Mouse (Mus musculus) kidney, embryonic 16.5 days (tissue): Measurements from ENCODE around the gene B4galnt3. TPM values are rescaled to one million over a fixed set of nuclear protein-coding genes. Genes with fewer than 3 reads are reported as not detected.

ENCODE experiments used
- ATAC-seq: fragments of 200-750 bp; cut with Nextera tagmentation; 2 replicates; pipeline ENCODE4 v1.8.0; 2017; ENCODE audit warnings: moderate TSS enrichment; ENCODE audit not compliant: low FRiP score, low TSS enrichment
- H3K27ac ChIP-seq: fragments of 300-500 bp; sonication (generic); 2 replicates; pipeline ENCODE4 v1.5.1; 2014; ENCODE audit warnings: low read length
- H3K27me3 ChIP-seq: fragments of 300-500 bp; sonication (generic); 2 replicates; pipeline ENCODE4 v1.6.1; 2014; ENCODE audit warnings: low read length, control low read depth, mixed read lengths; ENCODE audit not compliant: insufficient read depth
- H3K36me3 ChIP-seq: fragments of 300-500 bp; sonication (generic); 2 replicates; pipeline ENCODE4 v1.6.1; 2014; ENCODE audit warnings: low read length, control low read depth, mixed read lengths; ENCODE audit not compliant: insufficient read depth
- H3K4me1 ChIP-seq: fragments of 300-500 bp; sonication (generic); 2 replicates; pipeline ENCODE4 v1.6.1; 2014; ENCODE audit warnings: low read length, control low read depth, mixed read lengths; ENCODE audit not compliant: insufficient read depth
- H3K4me2 ChIP-seq: fragments of 300-500 bp; sonication (generic); replicated peaks from 2 replicates; pipeline ENCODE4 v1.6.1; 2014; ENCODE audit warnings: low read depth, low read length
- H3K4me3 ChIP-seq: fragments of 300-500 bp; sonication (generic); 2 replicates; pipeline ENCODE4 v1.5.1; 2014; ENCODE audit warnings: mild to moderate bottlenecking, low read length
- H3K9ac ChIP-seq: fragments of 300-500 bp; sonication (generic); replicated peaks from 2 replicates; pipeline ENCODE4 v1.6.1; 2014; ENCODE audit warnings: low read length
- H3K9me3 ChIP-seq: fragments of 300-500 bp; sonication (generic); 2 replicates; pipeline ENCODE4 v1.6.1; 2016; ENCODE audit warnings: low read length, control low read depth
- WGBS: fragments of 180-500 bp; shearing (Covaris S2); extraction: QIAGEN DNeasy Blood & Tissue Kit; methylation state at CpG from one replicate; pipeline ENCODE4 v1.1.7; 2014; 5-methylcytosine and 5-hydroxymethylcytosine counted together
- polyA plus RNA-seq: library from polyadenylated mRNA; unstranded; fragments of >200 nt; fragmentation: Nextera tagmentation; extraction: Ambion mirVana; gene quantifications from 2 replicates; pipeline ENCODE4 v1.2.1, GENCODE M21; 2015

B4galnt3 gene
- polyA plus RNA-seq, 1 experiment from 2014 or later, result 2.4 TPM

DNA sequence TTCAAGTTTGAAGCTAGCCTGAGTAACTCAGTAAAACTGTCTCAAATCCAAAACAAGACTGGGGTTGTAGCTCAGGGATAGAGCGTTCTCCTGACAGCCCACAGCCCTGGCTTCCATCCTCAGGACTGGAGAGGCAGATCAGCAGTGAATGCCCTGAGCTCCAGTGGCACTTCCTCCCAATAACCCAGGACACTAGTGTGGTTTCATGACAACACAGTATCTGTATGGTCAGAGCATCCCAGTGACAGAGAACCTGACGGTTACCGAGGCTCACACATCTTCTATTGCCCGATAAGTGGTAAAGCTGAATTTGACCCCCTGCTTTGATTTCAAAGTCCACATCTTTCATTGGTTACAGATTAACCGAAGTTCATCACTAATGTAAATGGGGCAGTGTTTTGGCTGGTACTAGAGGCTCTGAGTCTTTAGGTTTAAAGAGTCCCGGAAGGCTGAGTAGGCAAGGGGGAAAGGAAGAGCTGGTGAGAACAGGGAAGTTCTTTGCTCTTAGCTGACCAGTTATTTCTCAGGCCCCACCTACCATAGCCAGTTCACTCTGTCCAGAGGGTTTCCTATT is 120.2 kb downstream of the B4galnt3 start:
- H3K27me3 ChIP-seq, result no peaks in the 10 kb centered on the region
- peak; percentile 86 for ATAC-seq
- H3K9ac ChIP-seq, result no peak overlapping the region
- H3K36me3 ChIP-seq, result no peaks in the 10 kb centered on the region
- H3K9me3 ChIP-seq, result no peaks in the 10 kb centered on the region
- no peaks in the 10 kb centered on the region for H3K4me1 ChIP-seq
- H3K27ac ChIP-seq, result peak overlapping the region; percentile 37; the same call in 1 of the 2 replicates
- no peak overlapping the region for H3K4me3 ChIP-seq
- 73% methylated on average over 6 of the region's 6 CpGs for WGBS
- no peak overlapping the region for H3K4me2 ChIP-seq

DNA sequence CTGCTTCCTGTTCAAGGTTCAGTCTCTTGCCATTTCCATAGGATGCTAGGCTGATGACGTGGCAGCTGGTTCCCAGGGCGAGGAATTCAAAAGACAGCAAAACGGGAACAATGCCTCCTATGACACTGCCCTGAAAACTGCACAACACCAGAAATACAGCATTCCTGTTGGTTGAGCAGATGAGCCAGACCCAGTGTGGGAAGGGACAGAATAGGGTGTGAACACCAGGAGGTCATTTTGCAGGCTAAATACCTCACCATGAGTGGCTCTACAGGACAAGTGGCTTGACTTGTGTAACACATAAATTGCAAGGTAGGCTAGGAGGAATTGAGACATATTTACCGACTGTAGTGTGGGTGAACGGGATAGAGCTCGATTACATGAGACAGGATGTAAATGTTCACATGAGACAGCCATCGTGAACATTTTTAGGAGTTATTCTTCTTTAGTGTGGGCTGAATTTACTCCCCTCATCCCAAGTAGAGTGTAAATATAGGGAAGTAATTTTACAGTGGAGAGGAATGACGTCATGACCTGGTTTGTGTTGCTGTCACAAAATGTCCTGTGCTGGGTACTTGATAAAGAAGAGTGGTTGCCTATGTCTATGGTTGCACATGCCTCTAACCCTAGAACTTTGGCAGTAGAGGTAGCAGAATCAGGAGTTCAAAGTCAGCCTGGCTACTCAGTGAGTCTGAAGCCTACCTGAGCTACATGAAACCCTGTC is 121.9 kb downstream of the B4galnt3 start:
- Histone ChIP-seq H3K4me1 (no peaks in the 10 kb centered on the region), H3K4me2 (no peak overlapping the region), H3K36me3 (no peaks in the 10 kb centered on the region), H3K9ac (no peak overlapping the region), H3K27ac (no peak overlapping the region), H3K27me3 (no peaks in the 10 kb centered on the region), H3K9me3 (no peaks in the 10 kb centered on the region), H3K4me3 (no peak overlapping the region)
- 85% methylated on average over 8 of the region's 8 CpGs for WGBS
- ATAC-seq, result no peak

DNA sequence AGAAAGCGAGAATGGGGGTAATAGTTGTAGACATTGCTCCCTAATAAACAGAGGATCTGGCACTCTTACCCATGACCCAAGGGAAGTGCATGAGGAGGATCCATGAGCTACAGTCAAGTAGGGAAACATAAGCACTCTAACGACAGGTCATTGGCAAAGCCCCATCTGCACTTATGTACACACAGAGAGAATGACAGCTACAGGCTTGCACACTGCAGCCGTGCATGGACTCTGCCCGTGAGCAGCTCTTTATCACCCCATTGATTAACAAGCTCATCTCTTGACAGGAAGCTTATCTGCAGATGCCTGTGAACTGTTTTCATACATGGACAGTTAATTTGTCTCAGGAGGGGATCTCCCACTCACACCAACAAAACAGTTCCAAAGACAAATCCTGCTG is 126.8 kb downstream of the B4galnt3 start:
- no peak for ATAC-seq
- Histone ChIP-seq H3K4me1 (no peaks in the 10 kb centered on the region), H3K9ac (no peak overlapping the region), H3K27ac (no peak overlapping the region), H3K36me3 (no peaks in the 10 kb centered on the region), H3K4me3 (no peak overlapping the region), H3K4me2 (no peak overlapping the region), H3K27me3 (no peaks in the 10 kb centered on the region), H3K9me3 (no peaks in the 10 kb centered on the region)
- WGBS, result 56% methylated on average over 4 of the region's 4 CpGs

DNA sequence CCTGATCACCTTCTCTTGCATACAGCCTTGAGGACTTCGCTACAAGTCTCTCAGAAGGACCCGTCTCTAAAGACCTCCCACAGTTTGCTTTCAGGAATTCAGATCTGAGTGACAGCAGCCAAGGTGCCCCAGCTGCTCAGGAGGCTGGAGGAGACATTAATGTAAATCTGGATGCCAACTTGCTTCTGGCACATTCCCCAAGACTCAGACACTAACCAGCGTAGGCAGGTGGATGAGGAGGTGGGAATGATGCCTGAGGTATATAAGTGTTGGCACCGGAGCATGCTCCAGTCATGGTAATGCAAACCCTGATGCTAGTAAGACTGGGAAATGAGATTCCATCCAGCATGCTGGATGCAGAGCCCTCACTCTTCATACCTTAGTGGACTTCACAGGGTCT is 129.6 kb downstream of the B4galnt3 start:
- WGBS, result 83% methylated on average over 4 of the region's 4 CpGs
- ATAC-seq, result no peak
- Histone ChIP-seq H3K9ac (no peak overlapping the region), H3K4me3 (no peak overlapping the region), H3K9me3 (no peaks in the 10 kb centered on the region), H3K36me3 (no peaks in the 10 kb centered on the region), H3K4me2 (no peak overlapping the region), H3K4me1 (0 out of 2 replicates have a peak, but pooled peaks cover under 1% of the 10 kb centered on the region), H3K27ac (no peak overlapping the region), H3K27me3 (no peaks in the 10 kb centered on the region)

DNA sequence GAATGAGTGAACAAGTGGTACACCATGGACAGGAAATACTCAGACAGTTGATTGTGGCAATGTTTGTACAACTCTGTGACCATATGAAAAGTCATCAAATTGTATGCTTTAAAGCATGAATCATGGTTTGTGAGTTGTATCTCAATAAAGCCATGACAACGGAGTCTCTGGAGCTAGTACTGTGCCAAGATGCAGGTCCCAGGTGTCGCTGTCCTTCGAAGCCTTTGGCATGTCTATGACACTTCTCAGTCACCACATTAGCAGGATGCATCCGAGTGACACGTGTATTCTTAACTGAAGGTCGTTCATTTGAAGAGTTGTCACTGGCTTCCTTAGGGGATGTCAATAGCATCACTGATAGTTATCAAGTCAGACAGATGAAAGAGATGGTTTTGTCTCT is 131.4 kb downstream of the B4galnt3 start:
- no peak overlapping the region for H3K4me3 ChIP-seq
- WGBS, result 75% methylated on average over 6 of the region's 6 CpGs
- ATAC-seq, result no peak

DNA sequence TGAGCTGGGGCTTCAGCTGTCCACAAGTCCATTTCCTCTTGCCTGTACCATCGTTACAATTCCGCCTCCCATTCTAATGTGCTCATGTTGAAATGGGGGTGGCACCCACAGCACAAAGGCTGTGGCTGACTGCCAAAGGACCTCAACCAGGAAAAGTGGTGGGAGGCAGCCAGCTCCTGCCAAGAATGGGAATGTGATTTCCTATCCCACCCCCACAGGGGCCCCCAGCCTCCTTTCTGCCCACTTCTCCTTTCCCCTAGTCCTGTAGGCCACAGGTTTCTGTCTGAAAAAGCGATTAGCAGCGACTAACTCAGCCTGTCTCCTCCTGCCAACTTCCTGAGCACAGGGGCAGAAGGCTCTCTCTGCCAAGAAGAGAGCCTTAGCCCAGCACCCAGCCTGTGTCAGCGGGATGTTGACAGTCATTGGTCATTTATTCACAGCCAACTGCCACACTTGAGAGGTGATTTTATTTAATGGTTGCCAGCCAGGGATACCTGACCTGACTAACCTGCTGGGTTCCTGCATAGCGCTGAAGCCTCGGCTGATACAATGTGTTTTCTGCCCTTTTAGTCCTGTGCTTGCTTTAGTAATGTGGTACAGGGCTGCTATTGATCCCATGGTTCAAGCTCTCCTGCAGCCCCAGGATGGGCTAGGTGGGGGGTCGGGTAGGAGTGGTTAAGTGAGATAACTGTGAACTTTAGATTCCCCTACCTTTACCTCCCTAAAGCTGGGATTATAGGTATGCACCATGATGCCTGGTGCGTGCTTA is 135.0 kb downstream of the B4galnt3 start:
- H3K4me2 ChIP-seq, result no peak overlapping the region
- H3K27me3 ChIP-seq, result no peaks in the 10 kb centered on the region
- peak overlapping the region; percentile 40; the same call in 1 of the 2 replicates for H3K27ac ChIP-seq
- ATAC-seq, result peak; percentile 57
- no peaks in the 10 kb centered on the region for H3K9me3 ChIP-seq
- H3K4me1 ChIP-seq, result peaks cover 12% of the 10 kb centered on the region; the same call in 1 of the 2 replicates
- H3K4me3 ChIP-seq, result no peak overlapping the region
- WGBS, result 47% methylated on average over 9 of the region's 9 CpGs
- H3K9ac ChIP-seq, result no peak overlapping the region
- no peaks in the 10 kb centered on the region for H3K36me3 ChIP-seq

More for the DNA sequence above, 131.4 kb downstream of the B4galnt3 start:
- Histone ChIP-seq H3K4me2 (no peak overlapping the region), H3K9ac (no peak overlapping the region), H3K4me1 (peaks cover 12% of the 10 kb centered on the region; the same call in 1 of the 2 replicates), H3K27me3 (no peaks in the 10 kb centered on the region), H3K9me3 (no peaks in the 10 kb centered on the region), H3K36me3 (no peaks in the 10 kb centered on the region), H3K27ac (no peak overlapping the region)

DNA sequence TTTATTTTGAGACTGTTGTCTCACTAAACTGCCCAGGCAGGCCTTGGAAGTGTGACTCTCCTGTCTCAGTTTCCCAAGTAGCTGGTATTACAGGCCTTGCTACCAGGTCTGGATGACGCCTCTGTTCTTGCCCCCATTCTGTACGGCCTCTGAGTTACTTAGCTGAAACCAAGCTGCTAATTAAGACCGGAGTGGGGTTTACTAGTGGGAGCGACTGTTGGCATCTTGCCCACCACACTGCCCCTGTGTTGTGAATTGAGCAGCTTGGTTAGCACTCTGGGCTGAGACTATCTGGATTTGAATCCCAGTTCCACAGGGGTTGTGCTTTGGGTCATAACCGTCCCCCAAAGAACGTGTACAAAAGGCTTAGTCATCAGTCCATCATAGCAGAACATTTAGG is 136.9 kb downstream of the B4galnt3 start:
- H3K36me3 ChIP-seq, result no peaks in the 10 kb centered on the region
- H3K4me3 ChIP-seq, result no peak overlapping the region
- H3K4me1 ChIP-seq, result peaks cover 12% of the 10 kb centered on the region; the same call in 1 of the 2 replicates
- H3K9ac ChIP-seq, result no peak overlapping the region
- H3K9me3 ChIP-seq, result no peaks in the 10 kb centered on the region
- H3K27ac ChIP-seq, result no peak overlapping the region
- 67% methylated on average over 6 of the region's 6 CpGs for WGBS
- ATAC-seq, result no peak
- H3K27me3 ChIP-seq, result no peaks in the 10 kb centered on the region
- H3K4me2 ChIP-seq, result no peak overlapping the region

DNA sequence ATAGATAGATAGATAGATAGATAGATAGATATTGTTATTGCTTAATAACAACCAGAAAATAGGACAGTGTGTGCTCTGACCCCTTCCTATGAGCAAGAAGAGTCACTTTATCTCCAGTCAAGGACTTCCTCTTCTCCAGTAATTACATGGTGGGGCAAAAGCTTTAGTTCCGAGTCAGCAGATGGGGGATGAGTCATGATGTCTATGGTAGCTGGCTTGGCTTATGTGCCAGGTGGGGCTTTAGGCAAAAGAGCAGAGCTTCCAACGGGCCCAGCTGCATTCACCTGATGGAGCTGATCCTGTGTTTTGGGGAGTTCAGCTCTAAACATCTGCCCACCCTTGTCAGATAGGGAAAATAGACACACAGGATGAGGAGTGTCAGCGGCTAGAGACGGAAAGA is 138.8 kb downstream of the B4galnt3 start:
- Histone ChIP-seq H3K27ac (no peak overlapping the region), H3K4me2 (no peak overlapping the region), H3K36me3 (no peaks in the 10 kb centered on the region), H3K4me3 (no peak overlapping the region), H3K9ac (no peak overlapping the region), H3K4me1 (peaks cover 12% of the 10 kb centered on the region; the same call in 1 of the 2 replicates), H3K9me3 (no peaks in the 10 kb centered on the region), H3K27me3 (no peaks in the 10 kb centered on the region)
- no peak for ATAC-seq
- 83% methylated on average over 4 of the region's 4 CpGs for WGBS

DNA sequence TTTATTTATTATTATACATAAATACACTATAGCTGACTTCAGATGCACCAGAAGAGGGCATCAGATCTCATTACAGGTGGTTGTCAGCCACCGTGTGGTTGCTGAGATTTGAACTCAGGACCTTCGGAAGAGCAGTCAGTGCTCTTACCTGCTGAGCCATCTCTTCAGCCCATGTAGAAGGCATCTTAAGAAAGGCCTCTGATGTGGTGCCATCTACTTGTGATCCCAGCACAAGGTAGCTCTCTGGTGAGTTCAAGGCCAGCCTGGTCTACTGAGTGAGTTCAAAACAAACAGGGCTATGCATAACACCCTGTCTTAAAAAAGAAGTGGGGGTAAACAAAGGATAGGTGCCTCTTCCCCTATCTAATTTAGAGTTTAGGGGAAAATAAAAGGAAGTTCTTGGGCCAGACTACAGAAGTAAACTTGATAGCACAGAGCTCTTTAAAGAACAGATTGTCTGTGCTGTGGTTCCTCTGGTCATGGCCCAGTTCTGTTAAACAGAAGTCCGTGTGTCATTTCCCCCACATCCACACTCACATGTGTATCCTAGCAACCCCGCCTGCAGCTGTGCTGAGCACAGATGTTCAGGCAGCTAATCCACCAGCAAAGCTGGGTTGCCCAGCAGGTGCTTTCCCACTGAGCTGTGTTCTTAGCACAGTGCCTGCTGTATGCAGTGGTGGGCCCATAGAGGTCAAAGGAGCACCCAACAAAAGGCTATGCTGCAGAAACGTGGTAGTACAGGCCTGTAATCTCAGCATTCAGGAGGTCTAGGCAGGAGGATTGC is 139.6 kb downstream of the B4galnt3 start:
- Histone ChIP-seq H3K4me2 (no peak overlapping the region), H3K4me3 (no peak overlapping the region), H3K36me3 (no peaks in the 10 kb centered on the region), H3K9ac (no peak overlapping the region), H3K4me1 (peaks cover 11% of the 10 kb centered on the region; the same call in 1 of the 2 replicates), H3K27ac (no peak overlapping the region), H3K27me3 (no peaks in the 10 kb centered on the region), H3K9me3 (no peaks in the 10 kb centered on the region)
- WGBS, result 78% methylated on average over 5 of the region's 5 CpGs
- ATAC-seq, result no peak
